Mouse (Mus musculus): ENCODE measurements at regions not wholly inside any gene's neighbourhood (a gene's known extent, or its start where the extent isn't known, plus 50 kb on each side); places are given as distances from the start of the nearest gene placed in this dataset.
"Not testable (repeated sequence)": the region's sequence is repeated elsewhere in the genome, so short reads cannot be mapped to it uniquely, and the experiment has no call there.

GRCm38 (mm10) chr13:103622324-103622723 lies 152.1 kb downstream of the Srek1 start:
- DNase-seq (ENCODE audit: low spot score in 2 of 2): no peak

DNA sequence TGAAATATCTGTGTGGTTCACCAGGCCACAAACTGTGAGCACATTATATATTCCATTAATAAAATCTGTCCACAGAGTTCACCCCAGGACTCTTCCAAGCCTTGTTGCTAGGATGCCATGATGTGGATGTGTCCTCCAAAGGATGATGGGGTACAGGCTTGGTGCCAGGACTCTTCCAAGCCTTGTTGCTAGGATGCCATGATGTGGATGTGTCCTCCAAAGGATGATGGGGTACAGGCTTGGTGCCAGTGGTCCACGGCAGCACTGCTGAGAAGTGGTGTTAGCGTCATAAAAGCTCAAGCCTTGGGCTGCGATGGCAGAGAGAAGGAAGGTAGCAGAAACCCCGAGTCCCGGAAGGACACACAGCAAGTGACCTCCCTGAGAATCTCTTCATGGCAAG lies 153.4 kb downstream of the Srek1 start:
- DNase-seq (ENCODE audit: low spot score in 2 of 2): not testable (repeated sequence)

GRCm38 (mm10) chr13:103613333-103613725 lies 161.1 kb downstream of the Srek1 start:
- no peak for DNase-seq (ENCODE audit: low spot score in 2 of 2)

GRCm38 (mm10) chr13:103612720-103613332 lies 161.6 kb downstream of the Srek1 start:
- no peak for DNase-seq (ENCODE audit: low spot score in 2 of 2)

DNA sequence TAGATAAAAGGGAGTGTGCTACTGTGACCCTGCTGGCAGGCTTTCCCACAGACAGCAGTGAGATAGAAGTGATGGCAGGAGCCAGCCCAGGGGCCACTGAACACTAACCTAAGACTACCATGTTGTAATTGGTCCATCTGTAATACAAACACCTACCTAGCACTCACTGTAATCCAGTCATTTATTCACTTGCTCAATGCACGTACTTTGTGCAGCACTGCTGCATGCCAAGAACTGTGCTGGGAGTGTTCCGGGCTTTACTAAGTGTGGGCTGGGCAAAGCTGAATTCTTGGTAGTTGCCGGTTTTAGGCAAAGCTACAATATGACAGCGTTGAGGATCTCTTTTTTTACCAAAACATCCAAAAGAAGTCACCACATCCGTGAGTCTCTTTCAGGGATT lies 172.1 kb downstream of the Srek1 start:
- no peak for DNase-seq (ENCODE audit: low spot score in 2 of 2)

- DNase-seq (ENCODE audit: low spot score in 2 of 2): no peak
Measured at GRCm38 (mm10) chr13:103592371-103592770, 182.0 kb downstream of the Srek1 start.

DNA sequence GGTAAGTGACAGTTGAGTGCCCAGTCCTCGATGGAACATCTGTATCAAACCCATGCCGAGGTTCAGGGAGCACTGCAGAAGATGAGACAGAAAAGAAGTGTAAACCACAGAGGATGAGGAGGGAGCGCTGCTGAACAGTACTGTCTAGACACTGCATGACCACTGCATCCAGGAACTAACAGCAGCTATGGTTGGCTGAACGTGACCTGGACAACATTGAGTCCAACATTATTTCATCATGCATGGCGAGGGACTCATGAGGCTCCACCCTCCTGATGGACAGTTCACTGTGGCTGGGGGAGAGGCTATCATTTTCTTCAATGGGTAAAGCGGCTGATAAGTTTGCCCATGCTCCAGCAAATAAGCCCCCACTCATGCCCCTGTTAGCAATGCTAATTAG lies 182.5 kb downstream of the Srek1 start:
- no peak for DNase-seq (ENCODE audit: low spot score in 2 of 2)

DNA sequence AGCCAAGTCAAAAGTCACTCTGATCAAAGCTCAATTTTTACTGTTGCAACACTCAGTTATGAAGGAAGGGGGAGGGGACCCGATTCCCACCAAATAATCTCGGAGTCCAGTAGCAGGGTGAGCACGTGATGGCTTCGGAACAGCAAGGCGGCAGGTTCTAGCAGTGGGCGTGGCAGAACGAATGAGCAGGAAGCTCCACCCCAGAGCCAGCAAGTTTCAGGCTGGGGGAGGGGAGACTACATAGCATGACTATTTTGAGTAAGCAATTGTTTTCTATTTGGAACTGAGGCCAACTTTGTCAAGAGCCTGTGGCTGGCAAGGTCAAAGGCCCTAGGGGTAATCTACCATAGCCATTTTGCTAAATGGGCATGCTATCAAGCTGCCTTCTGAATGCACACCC lies 183.0 kb downstream of the Srek1 start:
- DNase-seq (ENCODE audit: low spot score in 2 of 2): not testable (repeated sequence)

GRCm38 (mm10) chr13:103589646-103590045 lies 184.8 kb downstream of the Srek1 start:
- no peak for DNase-seq (ENCODE audit: low spot score in 2 of 2)

GRCm38 (mm10) chr13:103576856-103577255 lies 197.6 kb downstream of the Srek1 start:
- no peak for DNase-seq (ENCODE audit: low spot score in 2 of 2)

GRCm38 (mm10) chr13:103564715-103565114 lies 209.7 kb downstream of the Srek1 start:
- DNase-seq (ENCODE audit: low spot score in 2 of 2): no peak

- DNase-seq (ENCODE audit: low spot score in 2 of 2): no peak
Measured at GRCm38 (mm10) chr13:103561795-103562705, 212.4 kb downstream of the Srek1 start.

DNA sequence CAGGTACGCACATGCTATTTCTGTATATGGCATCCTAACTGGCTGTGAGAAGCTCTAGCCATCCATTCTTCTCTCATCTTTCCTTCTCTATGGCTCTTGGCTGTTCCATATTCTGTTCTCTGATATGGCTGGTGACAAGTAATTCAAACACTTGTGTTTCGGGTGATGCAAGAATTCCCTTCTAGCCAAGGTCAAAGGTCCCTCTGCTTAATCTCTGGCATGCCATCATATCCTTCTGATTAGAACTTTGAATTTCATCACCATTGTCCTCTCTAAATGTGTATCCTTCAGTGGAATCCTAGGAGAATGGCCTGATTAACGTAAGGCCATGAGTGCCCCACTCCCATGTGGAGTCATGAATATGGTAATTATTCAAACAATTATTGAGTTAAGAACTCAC lies 215.5 kb downstream of the Srek1 start:
- DNase-seq (ENCODE audit: low spot score in 2 of 2): no peak

DNA sequence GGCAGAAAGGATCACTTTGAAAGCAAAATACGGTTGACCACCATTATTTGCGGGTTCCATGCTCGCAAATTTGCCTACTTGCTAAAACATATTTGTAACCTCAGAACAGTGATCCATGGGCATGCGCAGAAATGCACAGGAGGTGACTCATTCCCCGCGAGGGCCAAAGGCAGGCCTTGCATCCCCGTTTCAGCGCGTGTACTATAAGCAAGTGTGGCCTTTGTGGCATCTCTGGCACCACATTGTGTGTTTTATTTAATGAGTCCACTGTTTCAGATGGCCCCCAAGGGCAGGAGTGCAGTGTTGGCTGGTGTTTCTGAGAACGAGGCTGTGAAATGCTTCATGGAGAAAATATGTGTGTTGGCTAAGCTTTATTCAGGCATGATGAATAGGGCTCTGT lies 205.3 kb upstream of the Mast4 start:
- DNase-seq (ENCODE audit: low spot score in 2 of 2): no peak

GRCm38 (mm10) chr13:103513825-103514224 lies 179.5 kb upstream of the Mast4 start:
- no peak for DNase-seq (ENCODE audit: low spot score in 2 of 2)

- no peak for DNase-seq (ENCODE audit: low spot score in 2 of 2)
Measured at GRCm38 (mm10) chr13:103512476-103512875, 178.2 kb upstream of the Mast4 start.

DNA sequence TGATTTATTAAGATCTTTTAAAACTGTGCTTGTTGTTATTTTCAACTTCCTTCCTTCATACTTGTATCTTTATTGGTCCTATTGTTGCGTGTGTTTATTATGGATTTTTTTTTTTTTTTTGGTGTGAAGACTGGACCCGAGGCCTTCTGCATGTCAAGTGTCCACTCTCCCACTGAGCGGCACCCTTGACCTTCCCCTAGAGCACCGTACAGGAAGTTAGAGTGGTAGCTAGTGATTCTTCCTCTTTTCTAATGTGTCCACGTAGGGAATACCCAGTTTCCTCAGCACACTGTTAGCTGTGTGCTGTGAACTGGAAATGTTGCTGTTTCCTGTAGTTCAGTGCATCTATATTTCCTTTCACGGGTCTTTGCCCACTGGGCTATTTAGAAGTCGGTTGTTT lies 170.7 kb upstream of the Mast4 start:
- no peak for DNase-seq (ENCODE audit: low spot score in 2 of 2)

DNA sequence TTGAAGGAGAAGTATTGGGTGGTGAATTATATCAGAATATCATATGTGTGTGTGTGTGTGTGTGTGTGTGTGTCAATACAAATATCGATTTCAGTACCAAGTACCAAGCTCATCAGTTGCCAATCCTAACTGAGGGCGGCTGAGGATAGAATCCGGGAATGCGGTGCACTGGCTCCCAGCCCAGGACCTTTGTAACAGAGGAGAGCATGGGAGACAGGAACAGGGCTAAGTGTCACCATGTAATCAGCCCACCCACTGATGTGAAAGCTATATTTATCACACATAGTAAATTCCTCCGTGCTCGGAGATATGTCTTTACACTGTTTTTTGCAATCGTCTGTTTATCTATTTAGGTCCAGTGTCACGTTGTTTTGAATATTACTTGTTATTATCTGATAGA lies 165.1 kb upstream of the Mast4 start:
- DNase-seq (ENCODE audit: low spot score in 2 of 2): no peak

DNA sequence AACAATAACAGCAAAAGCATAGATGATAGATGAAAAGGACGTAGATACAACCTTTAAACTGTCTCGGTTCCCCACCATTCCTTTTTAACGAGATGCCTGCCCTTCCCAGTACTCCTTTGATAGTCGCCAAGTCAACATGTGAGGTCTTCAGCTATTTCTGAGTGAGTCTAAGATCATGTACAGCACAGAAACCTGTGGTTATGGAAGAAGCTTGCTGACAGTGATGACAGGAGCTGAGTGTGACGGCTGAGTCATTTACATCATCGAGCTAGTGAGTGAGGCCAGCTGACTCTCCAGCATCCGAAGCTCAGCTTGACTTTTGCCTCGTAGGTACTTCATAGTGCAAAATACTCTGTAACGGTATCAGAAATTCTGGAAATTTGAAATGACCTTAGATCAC lies 160.1 kb upstream of the Mast4 start:
- DNase-seq (ENCODE audit: low spot score in 2 of 2): no peak

GRCm38 (mm10) chr13:103493567-103493966 lies 159.3 kb upstream of the Mast4 start:
- no peak for DNase-seq (ENCODE audit: low spot score in 2 of 2)

DNA sequence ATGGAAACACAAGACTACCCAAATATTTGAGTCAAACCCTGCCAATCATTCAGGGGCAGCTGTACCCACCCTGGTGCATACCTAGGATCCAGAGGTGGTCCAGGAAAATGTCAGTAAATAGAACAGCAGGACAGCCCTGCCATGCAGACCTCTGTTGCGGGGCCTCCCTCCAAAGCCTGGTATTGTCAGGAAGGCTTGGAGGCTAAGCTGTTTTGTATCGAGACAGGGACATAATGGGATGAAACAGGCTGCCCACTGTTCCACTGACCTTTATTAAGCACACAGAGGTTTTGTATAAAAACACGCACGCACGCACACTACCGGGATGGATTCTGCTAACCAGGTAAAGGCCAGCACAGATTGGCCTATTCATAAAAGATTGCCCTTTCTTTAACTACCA lies 155.8 kb upstream of the Mast4 start:
- no peak for DNase-seq (ENCODE audit: low spot score in 2 of 2)

DNA sequence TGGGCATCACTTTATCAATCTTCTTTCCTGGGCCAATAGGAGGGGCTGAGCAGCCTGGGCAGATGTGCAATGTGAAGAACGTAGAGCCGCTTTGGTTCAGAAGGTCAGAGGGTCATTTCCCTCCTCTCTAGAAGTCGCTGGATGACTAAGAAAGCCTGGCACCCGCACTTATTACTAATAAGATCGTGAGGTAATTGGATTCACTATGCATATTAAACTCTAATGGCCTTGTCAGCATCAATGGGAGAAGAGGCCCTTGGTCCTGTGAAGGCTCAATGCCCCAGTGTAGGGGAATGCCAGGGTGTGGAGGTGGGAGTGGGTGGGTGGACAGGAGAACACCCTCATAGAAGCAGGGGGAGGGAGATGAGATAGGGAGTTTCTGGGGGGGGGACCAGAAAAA lies 149.8 kb upstream of the Mast4 start:
- DNase-seq (ENCODE audit: low spot score in 2 of 2): no peak

DNA sequence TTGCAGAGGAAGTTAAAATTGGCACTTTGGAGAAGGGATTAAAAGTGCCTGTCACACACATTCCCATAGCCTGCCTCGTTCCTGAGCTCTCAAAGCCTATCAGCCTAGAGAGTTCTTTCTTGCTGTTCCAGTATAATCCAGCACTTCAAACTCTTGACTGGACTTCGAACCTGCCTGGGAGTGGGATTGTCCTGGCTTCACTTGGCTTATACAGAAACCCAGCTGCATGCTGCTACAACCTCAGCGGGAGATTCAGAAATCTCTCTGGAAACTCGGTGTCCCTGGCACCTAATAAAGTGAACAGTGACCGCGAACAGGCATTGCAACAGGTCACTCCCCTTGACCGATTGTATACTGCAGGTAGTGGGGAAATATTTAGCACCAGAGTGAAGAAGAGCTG lies 149.1 kb upstream of the Mast4 start:
- DNase-seq (ENCODE audit: low spot score in 2 of 2): no peak

Data from frontal cortex, postnatal 10 days (tissue).